Mouse (Mus musculus) bone marrow, adult 2 months (tissue): ENCODE measurements around the gene Cd80.

ENCODE experiments used
- CTCF ChIP-seq: fragments of 200-500 bp; IDR thresholded peaks from 2 replicates; pipeline ENCODE4 v1.5.1; 2011; ENCODE audit warnings: low read length, control low read depth; ENCODE audit not compliant: control insufficient read depth, insufficient read depth
- POLR2A ChIP-seq: fragments of 200-500 bp; IDR thresholded peaks from 2 replicates; pipeline ENCODE4 v1.6.1; 2011; ENCODE audit warnings: low read depth, mild to moderate bottlenecking, control low read depth, low read length, borderline replicate concordance; ENCODE audit not compliant: control insufficient read depth

GRCm38 (mm10) chr16:38442216-38442615 lies 13.1 kb upstream of the Cd80 start:
- TF ChIP-seq CTCF (no peak), POLR2A (no peak)
